Comparison of ENCODE assay signal across 8 mouse cellular contexts in genomic region chr14:20930481-20931391, GRCm38 (mm10). TPM values are rescaled to one million over a fixed set of nuclear protein-coding genes. Genes with fewer than 3 reads are reported as not detected.
DNase-seq lines count a peak whose midpoint lies in the region; ATAC-seq and TF ChIP-seq lines count a peak whose summit lies in the region.

No protein-coding gene starts in this region.

- no peak for TF ChIP-seq POLR2A in cerebellum, adult 2 months (IDR thresholded peaks at IDR 0.05; ENCODE audit: borderline replicate concordance, insufficient read depth, low read length)

- H3K36me3 ChIP-seq in limb, embryonic 15.5 days = no peaks in the 10 kb centered on the region

- peak overlapping the region; percentile 78 for H3K4me2 ChIP-seq in limb, embryonic 15.5 days

- ATAC-seq in cerebellum, adult (ENCODE audit: insufficient number of reproducible peaks, low FRiP score, low TSS enrichment) = no peak
- ATAC-seq in limb, embryonic 15.5 days (ENCODE audit: insufficient number of reproducible peaks, low FRiP score, low TSS enrichment, low read depth) = no peak

- no peaks in the 10 kb centered on the region for H3K27me3 ChIP-seq in cerebellum, adult 2 months (ENCODE audit: control insufficient read depth, insufficient read depth, low read length)
- H3K27me3 ChIP-seq in limb, embryonic 15.5 days = no peaks in the 10 kb centered on the region

- peak overlapping the region; percentile 69 for H3K9ac ChIP-seq in limb, embryonic 15.5 days

- no peaks in the 10 kb centered on the region for H3K9me3 ChIP-seq in limb, embryonic 15.5 days

- peak overlapping the region; percentile 91 for H3K4me3 ChIP-seq in cerebellum, adult 2 months (replicated peaks; ENCODE audit: insufficient read depth, low read depth, low read length)
- peak overlapping the region; percentile 97 for H3K4me3 ChIP-seq in limb, embryonic 15.5 days

- DNase-seq in cerebellum, adult 2 months = peak in 1 of 2 experiments; percentile 21
- DNase-seq in embryo, embryonic 11 days = peak; percentile 33
- peak; percentile 8 to 28 for DNase-seq in heart, postnatal 14 days
- peak; percentile 48 for DNase-seq in neural tube, embryonic 10.5 days (ENCODE audit: extremely low spot score, low spot score)
- DNase-seq in layer of hippocampus, postnatal 25 days (ENCODE audit: extremely low spot score in 1 of 2, low spot score in 1 of 2) = no peak
- no peak for DNase-seq in right cerebral cortex, postnatal 10 days (ENCODE audit: low spot score in 2 of 2)

- 64% methylated on average over 8 of the region's 8 CpGs for WGBS in cerebellum, adult 2 months
- WGBS in limb, embryonic 15.5 days = 23% methylated on average over 8 of the region's 8 CpGs

- no peak overlapping the region for H3K27ac ChIP-seq in cerebellum, adult 2 months (ENCODE audit: insufficient read depth, low read length)
- H3K27ac ChIP-seq in limb, embryonic 15.5 days = peak overlapping the region; percentile 87

- intact Hi-C loops in heart, postnatal 14 days (cut with DNase I) = loop anchor here (2.0 kb wide), 1 partner anchor 62 kb away; no protein-coding TSS in a partner anchor

- no peak for TF ChIP-seq CTCF in cerebellum, adult 2 months (IDR thresholded peaks at IDR 0.05; ENCODE audit: borderline replicate concordance, insufficient read depth, low read depth, low read length)

- H3K4me1 ChIP-seq in cerebellum, adult 2 months (ENCODE audit: control insufficient read depth, insufficient read depth, low read length) = peaks cover 4% of the 10 kb centered on the region; the same call in 1 of the 2 replicates
- peaks cover 15% of the 10 kb centered on the region for H3K4me1 ChIP-seq in limb, embryonic 15.5 days

RNA-seq across cellular contexts. Expression of gene Vcl, which starts 1.5 kb away (rescaled TPM):
- 23.9 and 26.7 TPM in 2 replicates for polyA plus RNA-seq in cerebellum, adult 2 months (2012; rRNA removed)
- total RNA-seq in heart, postnatal 14 days (2021) = 100 to 1,000 TPM; 132 to 149 TPM
- 55.7 and 56.4 TPM in 2 replicates for polyA plus RNA-seq in limb, embryonic 15.5 days (2015; fragmentation: Nextera tagmentation; extraction: Ambion mirVana)
- total RNA-seq in layer of hippocampus, postnatal 25 days (2021) = 10 to 100 TPM; 30.9 to 31.1 TPM

Comparison
In these comparisons a context has a peak if more than half of its experiments do, and no peak if none do; other contexts are left out.
1. DNase-seq: peak in embryo, embryonic 11 days (single experiment), heart, postnatal 14 days (2 of 2) and neural tube, embryonic 10.5 days (single experiment); none in layer of hippocampus, postnatal 25 days (0 of 2) and right cerebral cortex, postnatal 10 days (0 of 2).
2. RNA of gene Vcl, which starts 1.5 kb away (total RNA-seq): 132 to 149 TPM in heart, postnatal 14 days; 30.9 to 31.1 TPM in layer of hippocampus, postnatal 25 days; every median in the first group is over 4 times any median in the second.